Mouse (Mus musculus) midbrain, embryonic 16.5 days (tissue): ENCODE data around the gene Dhx57. TPM values are rescaled to one million over a fixed set of nuclear protein-coding genes. Genes with fewer than 3 reads are reported as not detected.
"Not testable (repeated sequence)": the region's sequence is repeated elsewhere in the genome, so short reads cannot be mapped to it uniquely, and the experiment has no call there.

Experiments used
- ATAC-seq: fragments of 200-750 bp; cut with Nextera tagmentation; 2 replicates; pipeline ENCODE4 v1.8.0; 2017; ENCODE audit warnings: moderate TSS enrichment
- H3K27ac ChIP-seq: fragments of 300-500 bp; sonication (generic); 2 replicates; pipeline ENCODE4 v1.5.1; 2014; ENCODE audit warnings: mild to moderate bottlenecking, low read length, mixed read lengths
- H3K27me3 ChIP-seq: fragments of 300-500 bp; sonication (generic); 2 replicates; pipeline ENCODE4 v1.6.1; 2014; ENCODE audit warnings: low read depth, low read length, mixed read lengths; ENCODE audit not compliant: control insufficient read depth, insufficient read depth
- H3K36me3 ChIP-seq: fragments of 300-500 bp; sonication (generic); 2 replicates; pipeline ENCODE4 v1.6.1; 2014; ENCODE audit warnings: mild to moderate bottlenecking, low read length, moderate library complexity, mixed read lengths; ENCODE audit not compliant: control insufficient read depth, insufficient read depth
- H3K4me1 ChIP-seq: fragments of 300-500 bp; sonication (generic); 2 replicates; pipeline ENCODE4 v1.6.1; 2014; ENCODE audit warnings: mild to moderate bottlenecking, low read length, mixed read lengths; ENCODE audit not compliant: control insufficient read depth, insufficient read depth
- H3K4me2 ChIP-seq: fragments of 300-500 bp; sonication (generic); 2 replicates; pipeline ENCODE4 v1.6.1; 2014; ENCODE audit warnings: mild to moderate bottlenecking, low read length, mixed read lengths
- H3K4me3 ChIP-seq: fragments of 300-500 bp; sonication (generic); 2 replicates; pipeline ENCODE4 v1.5.1; 2014; ENCODE audit warnings: low read depth, mild to moderate bottlenecking, low read length, moderate library complexity, mixed read lengths
- H3K9ac ChIP-seq: fragments of 300-500 bp; sonication (generic); 2 replicates; pipeline ENCODE4 v1.6.1; 2014; ENCODE audit warnings: low read depth, low read length, mixed read lengths
- H3K9me3 ChIP-seq: fragments of 300-500 bp; sonication (generic); replicated peaks from 2 replicates; pipeline ENCODE4 v1.6.1; 2014; ENCODE audit warnings: mild to moderate bottlenecking, low read length, mixed read lengths; ENCODE audit not compliant: control insufficient read depth, poor library complexity, severe bottlenecking
- WGBS: fragments of 180-500 bp; shearing (Covaris S2); extraction: QIAGEN DNeasy Blood & Tissue Kit; methylation state at CpG from one replicate; pipeline ENCODE4 v1.1.7; 2014; 5-methylcytosine and 5-hydroxymethylcytosine counted together
- polyA plus RNA-seq: library from polyadenylated mRNA; unstranded; fragments of >200 nt; fragmentation: Nextera tagmentation; extraction: Ambion mirVana; gene quantifications from 2 replicates; pipeline ENCODE4 v1.2.1, GENCODE M21; 2015

The Dhx57 gene
- polyA plus RNA-seq, 1 experiment from 2014 or later: 57.0 TPM

DNA sequence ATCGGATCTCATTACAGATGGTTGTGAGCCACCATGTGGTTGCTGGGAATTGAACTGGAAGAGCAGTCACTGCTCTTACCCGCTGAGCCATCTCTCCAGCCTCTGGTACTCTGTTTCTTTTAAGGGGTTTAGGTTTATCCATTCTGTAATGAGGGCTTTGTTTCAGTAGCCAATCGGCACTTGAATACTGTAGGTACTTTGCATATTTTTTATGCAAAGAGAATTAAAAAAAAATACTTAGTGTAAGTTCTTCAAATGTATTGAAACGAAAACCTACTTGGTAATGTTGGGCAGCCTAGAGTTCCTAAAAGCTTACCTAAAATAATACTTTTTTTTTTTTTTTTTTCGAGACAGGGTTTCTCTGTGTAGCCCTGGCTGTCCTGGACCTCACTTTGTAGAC is 52.8 kb downstream of the Dhx57 start:
- H3K9ac ChIP-seq: no peak overlapping the region
- H3K9me3 ChIP-seq: no peaks in the 10 kb centered on the region
- WGBS: 88% methylated on average over 5 of the region's 5 CpGs
- no peaks in the 10 kb centered on the region for H3K27me3 ChIP-seq
- H3K27ac ChIP-seq: no peak overlapping the region
- ATAC-seq: no peak
- H3K4me1 ChIP-seq: no peaks in the 10 kb centered on the region
- H3K4me3 ChIP-seq: no peak overlapping the region
- no peak overlapping the region for H3K4me2 ChIP-seq
- peaks cover 28% of the 10 kb centered on the region for H3K36me3 ChIP-seq

DNA sequence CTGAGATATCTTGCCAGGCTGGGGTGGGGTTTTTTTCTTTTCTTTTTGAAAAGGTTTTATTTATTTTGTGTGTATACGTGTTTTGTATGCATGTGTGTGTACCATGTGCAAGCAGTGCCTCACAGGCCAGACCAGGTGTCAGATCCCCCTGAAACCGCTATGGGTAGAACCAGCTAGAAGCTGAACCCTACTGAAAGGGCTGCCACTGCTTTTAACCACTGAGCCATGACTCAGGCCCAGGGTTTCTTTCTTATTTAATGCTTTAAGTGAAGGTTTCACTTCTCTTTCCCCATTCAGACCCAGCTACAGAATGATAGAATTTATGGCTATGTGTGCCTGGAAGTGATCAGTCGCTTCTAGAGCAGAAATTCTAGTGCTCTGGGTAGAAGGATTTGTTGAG is 53.5 kb downstream of the Dhx57 start:
- H3K36me3 ChIP-seq: peaks cover 21% of the 10 kb centered on the region

GRCm38 (mm10) chr17:80235477-80235876 is 54.8 kb downstream of the Dhx57 start:
- WGBS: 87% methylated on average over 3 of the region's 3 CpGs
- peaks cover 15% of the 10 kb centered on the region for H3K36me3 ChIP-seq
- H3K4me1 ChIP-seq: no peaks in the 10 kb centered on the region
- H3K9ac ChIP-seq: no peak overlapping the region
- H3K27ac ChIP-seq: no peak overlapping the region
- no peaks in the 10 kb centered on the region for H3K27me3 ChIP-seq
- H3K9me3 ChIP-seq: no peaks in the 10 kb centered on the region
- H3K4me2 ChIP-seq: no peak overlapping the region
- ATAC-seq: no peak
- no peak overlapping the region for H3K4me3 ChIP-seq

More for the DNA sequence above, 53.5 kb downstream of the Dhx57 start:
- H3K4me1 ChIP-seq: no peaks in the 10 kb centered on the region
- ATAC-seq: no peak
- no peak overlapping the region for H3K9ac ChIP-seq
- H3K27me3 ChIP-seq: no peaks in the 10 kb centered on the region
- no peak overlapping the region for H3K4me2 ChIP-seq
- H3K27ac ChIP-seq: no peak overlapping the region
- H3K4me3 ChIP-seq: no peak overlapping the region
- no peaks in the 10 kb centered on the region for H3K9me3 ChIP-seq
- WGBS: 89% methylated on average over 3 of the region's 3 CpGs

DNA sequence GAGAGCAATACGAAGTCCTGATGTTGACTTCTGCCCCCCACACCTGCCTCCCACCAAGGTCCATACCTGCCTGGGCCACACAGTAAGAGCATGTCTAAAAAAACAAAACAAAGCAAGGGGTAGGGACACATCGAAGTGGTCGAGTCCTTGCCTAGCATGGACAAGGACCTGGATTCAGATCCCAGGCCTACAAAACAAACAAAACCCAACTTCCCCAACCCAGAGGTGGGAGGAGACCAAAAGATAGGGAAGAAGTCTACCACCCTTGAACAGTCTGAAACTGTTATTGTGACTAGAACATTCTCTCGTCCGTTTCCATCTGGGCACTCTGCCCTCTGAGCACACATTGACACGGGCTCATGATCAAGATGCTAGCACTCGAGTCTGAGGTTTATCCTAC is 55.9 kb downstream of the Dhx57 start:
- Histone ChIP-seq H3K4me2 (no peak overlapping the region), H3K36me3 (peaks cover 12% of the 10 kb centered on the region), H3K9me3 (no peaks in the 10 kb centered on the region), H3K9ac (no peak overlapping the region), H3K27me3 (no peaks in the 10 kb centered on the region), H3K4me3 (no peak overlapping the region), H3K27ac (no peak overlapping the region), H3K4me1 (no peaks in the 10 kb centered on the region)
- WGBS: 92% methylated on average over 7 of the region's 7 CpGs
- ATAC-seq: no peak

DNA sequence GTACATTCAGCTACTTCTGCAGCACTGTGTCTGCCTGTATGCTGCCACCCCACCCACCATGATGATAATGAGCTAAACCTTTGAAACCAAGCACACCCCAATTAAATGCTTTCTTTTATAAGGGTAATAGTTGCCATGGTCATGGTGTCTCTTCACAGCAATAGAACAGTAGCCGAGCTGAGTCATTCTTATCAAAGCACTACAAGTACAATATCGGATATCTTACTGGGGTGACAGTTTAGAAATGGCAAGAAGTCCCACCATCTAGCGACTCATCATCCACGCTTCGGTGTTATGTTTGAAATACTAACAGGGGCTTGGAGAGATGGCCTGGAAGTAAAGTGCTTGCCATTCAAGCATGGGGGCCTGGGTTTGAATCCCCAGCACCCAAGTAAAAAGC is 56.4 kb downstream of the Dhx57 start:
- ATAC-seq: no peak
- Histone ChIP-seq H3K9ac (no peak overlapping the region), H3K4me2 (no peak overlapping the region), H3K27ac (no peak overlapping the region), H3K27me3 (no peaks in the 10 kb centered on the region), H3K36me3 (peaks cover 12% of the 10 kb centered on the region), H3K4me1 (no peaks in the 10 kb centered on the region), H3K9me3 (no peaks in the 10 kb centered on the region), H3K4me3 (no peak overlapping the region)
- WGBS: 93% methylated on average over 5 of the region's 5 CpGs

GRCm38 (mm10) chr17:80229396-80229795 is 60.9 kb downstream of the Dhx57 start:
- ATAC-seq: no peak

DNA sequence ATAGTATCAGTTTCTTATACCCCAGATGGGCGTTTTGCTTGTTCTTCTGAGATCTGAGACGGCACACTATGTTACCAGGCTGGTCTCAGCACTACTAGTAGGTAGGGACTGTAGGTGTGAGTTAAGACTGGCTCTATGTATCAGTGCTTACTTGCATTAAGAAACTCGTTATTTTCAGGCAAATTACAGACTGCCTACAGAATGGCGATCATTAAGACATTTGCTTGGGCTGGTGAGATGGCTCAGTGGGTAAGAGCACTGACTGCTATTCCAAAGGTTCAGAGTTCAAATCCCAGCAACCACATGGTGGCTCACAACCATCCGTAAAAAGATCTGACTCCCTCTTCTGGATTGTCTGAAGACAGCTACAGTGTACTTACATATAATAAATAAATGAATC is 65.1 kb downstream of the Dhx57 start:
- WGBS: 57% methylated on average over 4 of the region's 5 CpGs
- Histone ChIP-seq H3K4me2 (peak overlapping the region; percentile 76), H3K4me3 (peak overlapping the region; percentile 67)
- H3K36me3 ChIP-seq, H3K9me3 ChIP-seq, H3K27me3 ChIP-seq, H3K9ac ChIP-seq, H3K4me1 ChIP-seq, H3K27ac ChIP-seq: not testable (repeated sequence)
- ATAC-seq: peak; percentile 26; the same call in 1 of the 2 replicates

More at GRCm38 (mm10) chr17:80229396-80229795, 60.9 kb downstream of the Dhx57 start:
- no peak overlapping the region for H3K4me2 ChIP-seq
- WGBS: 93% methylated on average over 2 of the region's 2 CpGs
- H3K27me3 ChIP-seq: no peaks in the 10 kb centered on the region
- H3K4me1 ChIP-seq: peaks cover 2% of the 10 kb centered on the region; the same call in 1 of the 2 replicates
- H3K4me3 ChIP-seq: no peak overlapping the region
- no peak overlapping the region for H3K9ac ChIP-seq
- no peak overlapping the region; the same call in 1 of the 2 replicates for H3K27ac ChIP-seq
- no peaks in the 10 kb centered on the region for H3K9me3 ChIP-seq
- no peaks in the 10 kb centered on the region for H3K36me3 ChIP-seq

DNA sequence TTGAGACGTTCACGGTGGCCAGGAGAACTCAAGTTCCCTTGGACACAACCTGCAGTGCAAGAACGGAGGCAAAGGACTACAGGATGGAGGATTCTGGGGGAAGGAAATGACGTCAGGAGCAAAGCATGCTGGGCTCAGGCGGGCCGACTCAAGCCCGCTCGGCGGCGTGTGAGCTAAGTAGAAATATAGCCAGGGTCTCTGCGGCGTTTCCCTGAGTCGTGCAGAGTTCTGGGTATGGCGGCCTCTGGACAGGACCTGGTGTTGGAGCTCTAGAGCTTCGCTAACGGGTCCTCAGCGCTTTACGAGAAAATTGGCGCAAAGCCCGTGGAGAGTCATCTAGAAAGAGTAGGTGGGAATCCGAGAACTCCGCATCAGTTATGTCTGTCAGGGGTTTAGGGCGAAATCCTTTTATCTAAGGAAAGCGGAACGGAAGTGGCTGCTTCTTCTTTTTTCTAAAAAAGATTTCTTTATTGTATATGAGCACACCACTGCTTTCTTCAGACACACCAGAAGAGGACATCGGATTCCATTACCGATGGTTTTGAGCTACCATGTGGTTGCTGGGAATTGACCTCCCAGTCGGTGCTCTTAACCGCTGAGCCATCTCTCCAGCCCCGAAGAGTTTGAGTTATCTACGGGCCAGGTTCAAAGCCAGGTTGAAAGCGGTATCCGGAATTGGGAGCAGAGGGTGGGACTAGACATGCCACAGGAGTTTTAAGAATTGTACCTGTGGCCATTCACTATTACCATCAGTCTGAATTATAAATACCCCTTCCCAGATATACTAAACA is 65.8 kb downstream of the Dhx57 start, which contains the start of gene Gemin6:
Gemin6 (plus strand) TSS at position 116 of the 791 bp plus-strand sequence.
- Histone ChIP-seq H3K9ac (peak within 1 kb of the TSS; percentile 63), H3K4me2 (peak within 1 kb of the TSS; percentile 76)
- peak; percentile 98 for ATAC-seq

DNA sequence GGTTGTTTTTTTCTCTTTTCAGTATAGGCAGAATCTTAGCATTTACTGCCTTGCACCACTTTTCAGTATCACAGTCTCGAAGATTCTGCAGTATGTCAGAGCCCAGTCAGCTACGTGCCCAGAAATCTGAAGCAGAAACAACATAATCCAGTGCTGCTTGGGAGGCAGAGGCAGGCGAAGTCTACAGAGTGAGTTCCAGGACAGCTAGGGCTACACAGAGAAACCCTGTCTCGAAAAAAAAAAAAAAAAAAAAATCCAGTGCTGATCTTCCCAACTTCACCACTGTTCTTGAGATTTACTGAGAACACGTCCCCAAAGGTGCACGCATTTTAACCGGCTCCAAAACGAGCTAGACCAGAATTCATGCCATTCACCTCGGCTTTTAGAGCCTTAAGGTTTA is 66.4 kb downstream of the Dhx57 start:
- Histone ChIP-seq H3K4me1 (peaks cover 5% of the 10 kb centered on the region; the same call in 1 of the 2 replicates), H3K27ac (peak overlapping the region; percentile 78), H3K4me2 (peak overlapping the region; percentile 76), H3K9me3 (no peaks in the 10 kb centered on the region), H3K27me3 (no peaks in the 10 kb centered on the region), H3K36me3 (no peaks in the 10 kb centered on the region), H3K4me3 (peak overlapping the region; percentile 67), H3K9ac (peak overlapping the region; percentile 63)
- ATAC-seq: peak; percentile 64
- WGBS: 5% methylated on average over 9 of the region's 9 CpGs

More for the DNA sequence above, 65.8 kb downstream of the Dhx57 start, which contains the start of gene Gemin6:
- no peaks in the 10 kb centered on the region for H3K9me3 ChIP-seq
- H3K4me3 ChIP-seq: peak within 1 kb of the TSS; percentile 67
- H3K27ac ChIP-seq: peak within 1 kb of the TSS; percentile 78
- under 1% methylated on average over 33 of the region's 33 CpGs for WGBS
- H3K36me3 ChIP-seq: no peaks in the 10 kb centered on the region
- H3K27me3 ChIP-seq: no peaks in the 10 kb centered on the region
- H3K4me1 ChIP-seq: peaks cover 5% of the 10 kb centered on the region; the same call in 1 of the 2 replicates
